Mouse (Mus musculus) CH12.LX (cell line): Measurements from ENCODE around the gene Eif2d.

ENCODE experiments used
- CTCF ChIP-seq, 2 experiments: IDR thresholded peaks in 1 of 2; conservative IDR thresholded peaks in 1 of 2; 2 replicates each; pipeline ENCODE4 v1.5.1; 2011 to 2012; ENCODE audit warnings: low read depth in 2 of 2, low read length in 2 of 2, improper control_type of control experiment in 1 of 2, inconsistent platforms in 1 of 2, mild to moderate bottlenecking in 1 of 2, moderate library complexity in 1 of 2
- EP300 ChIP-seq: IDR thresholded peaks from 2 replicates; pipeline ENCODE4 v1.6.1; 2011; ENCODE audit warnings: low read length, improper control_type of control experiment
- GABPA ChIP-seq: IDR thresholded peaks from 2 replicates; pipeline ENCODE4 v1.6.1; 2012; ENCODE audit warnings: low read depth, low read length, improper control_type of control experiment, inconsistent platforms; ENCODE audit not compliant: insufficient replicate concordance
- HCFC1 ChIP-seq: IDR thresholded peaks from 2 replicates; pipeline ENCODE4 v1.6.1; 2012; ENCODE audit warnings: low read depth, mild to moderate bottlenecking, inconsistent platforms, low read length, improper control_type of control experiment
- IRF4 ChIP-seq: IDR thresholded peaks from 2 replicates; pipeline ENCODE4 v1.6.1; 2014; ENCODE audit warnings: low read depth, mild to moderate bottlenecking, inconsistent platforms, low read length, improper control_type of control experiment
- MAFK ChIP-seq: IDR thresholded peaks from 2 replicates; pipeline ENCODE4 v1.6.1; 2011; ENCODE audit warnings: low read length, improper control_type of control experiment; ENCODE audit not compliant: insufficient replicate concordance
- MAZ ChIP-seq: IDR thresholded peaks from 2 replicates; pipeline ENCODE4 v1.6.1; 2012; ENCODE audit warnings: low read depth, mild to moderate bottlenecking, inconsistent platforms, low read length, improper control_type of control experiment, moderate library complexity
- PAX5 ChIP-seq: IDR thresholded peaks from 2 replicates; pipeline ENCODE4 v1.6.1; 2012; ENCODE audit warnings: low read length, inconsistent platforms, mixed read lengths
- POLR2A ChIP-seq: IDR thresholded peaks from 2 replicates; pipeline ENCODE4 v1.6.1; 2011; ENCODE audit warnings: low read depth, mild to moderate bottlenecking, improper control_type of control experiment, low read length
- RAD21 ChIP-seq: IDR thresholded peaks from 2 replicates; pipeline ENCODE4 v1.6.1; 2011; ENCODE audit warnings: low read depth, mild to moderate bottlenecking, low read length, improper control_type of control experiment, moderate library complexity
- ZC3H11A ChIP-seq: IDR thresholded peaks from 2 replicates; pipeline ENCODE4 v1.6.1; 2012; ENCODE audit warnings: low read depth, mild to moderate bottlenecking, inconsistent platforms, low read length, improper control_type of control experiment

DNA sequence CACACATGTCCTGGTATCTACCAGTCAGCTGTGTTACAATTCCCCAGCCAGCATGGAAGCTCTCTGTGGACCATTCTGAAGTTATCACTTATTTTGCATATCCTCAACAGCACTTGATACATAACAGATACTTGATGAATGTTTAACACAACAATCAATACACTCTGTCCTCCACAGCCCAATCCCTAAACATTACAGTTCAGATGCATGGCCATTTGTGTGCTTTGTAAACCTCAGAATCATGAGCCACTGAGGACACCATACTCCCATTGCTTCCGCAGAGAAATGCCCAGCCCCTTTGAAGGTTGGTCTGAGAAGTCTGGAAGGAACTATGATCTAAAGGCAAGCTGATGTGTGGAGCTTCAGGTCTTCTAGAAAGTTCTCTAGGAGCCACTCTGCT is 58.7 kb downstream of the Eif2d start:
- TF ChIP-seq RAD21: no peak
- TF ChIP-seq CTCF (conservative IDR thresholded peaks at IDR 0.05 in 1 of 2, IDR thresholded peaks at IDR 0.05 in 1 of 2; ENCODE audit: low read depth in 2 of 2, low read length in 2 of 2): no peak
- TF ChIP-seq POLR2A: no peak
- no peak for TF ChIP-seq ZC3H11A
- TF ChIP-seq IRF4: no peak
- no peak for TF ChIP-seq MAFK
- TF ChIP-seq PAX5: no peak
- no peak for TF ChIP-seq EP300
- no peak for TF ChIP-seq MAZ
- TF ChIP-seq HCFC1: no peak
- no peak for TF ChIP-seq GABPA
